Comparison of ENCODE assay signal across 9 mouse cellular contexts in the genomic region with DNA sequence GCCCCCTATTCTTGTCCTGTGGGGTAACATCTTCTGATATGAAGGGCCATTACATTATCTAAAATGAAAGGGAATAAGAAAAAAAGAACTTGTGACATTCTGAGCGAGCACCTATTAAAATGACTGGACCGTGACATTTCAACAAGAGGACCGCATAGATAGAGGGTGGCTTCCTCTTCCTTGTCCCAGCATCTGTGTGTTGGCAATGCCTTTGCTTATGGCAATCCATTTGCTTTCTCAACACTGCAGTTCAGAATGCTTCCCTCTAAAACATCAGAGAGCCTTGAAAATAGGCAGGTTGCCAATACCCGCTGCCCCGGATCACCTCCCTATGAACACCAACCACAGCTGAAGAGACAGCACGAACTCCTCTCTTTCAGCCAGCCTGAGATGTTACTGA. TPM values are rescaled to one million over a fixed set of nuclear protein-coding genes. Genes with fewer than 3 reads are reported as not detected.
DNase-seq lines count a peak whose midpoint lies in the region; ATAC-seq and TF ChIP-seq lines count a peak whose summit lies in the region.
"Had no signal": no experiment of that assay in that cellular context is flagged by ENCODE, and none has a peak within 500 bp of the region (broad histone marks: within the 10 kb centered on the region; RNA-seq: fewer than 3 reads in every experiment).

No protein-coding gene starts in this region.

- DNase-seq in adrenal gland, postnatal 10 days: peak; percentile 59
- no peak for DNase-seq in adrenal gland, postnatal 25 days
- peak; percentile 32 for DNase-seq in CH12.LX (ENCODE audit: extremely low read depth)
- no peak for DNase-seq in forebrain, embryonic 10.5 days (ENCODE audit: extremely low spot score, low spot score)
- peak; percentile 45 for DNase-seq in kidney, postnatal 10 days
- no peak for DNase-seq in midbrain, embryonic 11.5 days (ENCODE audit: low spot score, missing footprints)
- no peak for DNase-seq in urinary bladder, postnatal 36 days (ENCODE audit: low spot score in 2 of 2)
- no peak for DNase-seq in natural killer cell, adult 2 months (ENCODE audit: low spot score in 2 of 2)

- peaks cover 11% of the 10 kb centered on the region for H3K27me3 ChIP-seq in CH12.LX (replicated peaks)
- H3K27me3 ChIP-seq in forebrain, embryonic 10.5 days (ENCODE audit: poor library complexity, severe bottlenecking): peaks cover 86% of the 10 kb centered on the region
- peaks cover 24% of the 10 kb centered on the region for H3K27me3 ChIP-seq in midbrain, embryonic 11.5 days (ENCODE audit: control insufficient read depth, insufficient read depth, low read length)

- H3K4me2 ChIP-seq in CH12.LX (ENCODE audit: insufficient read depth, low read depth, poor library complexity, severe bottlenecking): peak overlapping the region; percentile 78
- H3K4me2 ChIP-seq in midbrain, embryonic 11.5 days: peak overlapping the region; percentile 98

- no peak for TF ChIP-seq RAD21 in CH12.LX (IDR thresholded peaks at IDR 0.05; ENCODE audit: low read depth, low read length)

- no peak for TF ChIP-seq EP300 in CH12.LX (IDR thresholded peaks at IDR 0.05; ENCODE audit: low read length)

- peaks cover 0 to 8% of the 10 kb centered on the region in 2 experiments for H3K36me3 ChIP-seq in CH12.LX (replicated peaks in 1 of 2; ENCODE audit: control insufficient read depth in 1 of 2, insufficient read depth in 1 of 2, low read length in 1 of 2)
- no peaks in the 10 kb centered on the region for H3K36me3 ChIP-seq in forebrain, embryonic 10.5 days (replicated peaks)
- H3K36me3 ChIP-seq in midbrain, embryonic 11.5 days (ENCODE audit: control insufficient read depth, insufficient read depth, low read length): no peaks in the 10 kb centered on the region

- no peak for TF ChIP-seq CTCF in CH12.LX (conservative IDR thresholded peaks at IDR 0.05 in 1 of 2, IDR thresholded peaks at IDR 0.05 in 1 of 2; ENCODE audit: low read depth in 2 of 2, low read length in 2 of 2)

- ATAC-seq in midbrain, embryonic 11.5 days (ENCODE audit: low FRiP score): no peak

- peak overlapping the region; percentile 99 for H3K9ac ChIP-seq in CH12.LX (ENCODE audit: insufficient read depth, low read depth)
- H3K9ac ChIP-seq in midbrain, embryonic 11.5 days (ENCODE audit: low read length): no peak overlapping the region

- in situ Hi-C loops in CH12.LX (cut with MboI; ENCODE audit: low pct_ligation_motif_present, low pct_unique_long_range_greater_than_20kb, low sequenced_read_pairs): no loop called here

- H3K4me3 ChIP-seq in CH12.LX (replicated peaks in 1 of 3; ENCODE audit: low read depth in 2 of 3, low read length in 2 of 3, poor library complexity in 1 of 3): peak overlapping the region; percentile 69 to 97 (median 87)
- H3K4me3 ChIP-seq in forebrain, embryonic 10.5 days: peak overlapping the region; percentile 92
- H3K4me3 ChIP-seq in midbrain, embryonic 11.5 days (ENCODE audit: low read depth, low read length): peak overlapping the region; percentile 83

- H3K27ac ChIP-seq in CH12.LX (ENCODE audit: insufficient read depth, low read depth): no peak overlapping the region
- no peak overlapping the region for H3K27ac ChIP-seq in forebrain, embryonic 10.5 days
- no peak overlapping the region for H3K27ac ChIP-seq in midbrain, embryonic 11.5 days (ENCODE audit: low read depth, low read length)

- dilution Hi-C loops in CH12.LX (cut with MboI; ENCODE audit: extremely low pct_ligation_motif_present, extremely low pct_unique_long_range_greater_than_20kb, low sequenced_read_pairs): no loop called here

- peaks cover 10% of the 10 kb centered on the region for H3K79me2 ChIP-seq in CH12.LX (replicated peaks; ENCODE audit: control insufficient read depth, extremely low read depth, insufficient read depth, poor library complexity, severe bottlenecking)

- H3K9me3 ChIP-seq in CH12.LX (replicated peaks; ENCODE audit: low read length): no peaks in the 10 kb centered on the region
- H3K9me3 ChIP-seq in forebrain, embryonic 10.5 days: no peaks in the 10 kb centered on the region
- no peaks in the 10 kb centered on the region for H3K9me3 ChIP-seq in midbrain, embryonic 11.5 days (ENCODE audit: control insufficient read depth, low read length)

- WGBS in forebrain, embryonic 10.5 days: 68% methylated on average over 6 of the region's 6 CpGs
- WGBS in midbrain, embryonic 11.5 days: 69% methylated on average over 6 of the region's 6 CpGs

- TF ChIP-seq POLR2A in CH12.LX (IDR thresholded peaks at IDR 0.05; ENCODE audit: low read depth, low read length): no peak

- peaks cover 5 to 62% of the 10 kb centered on the region in 2 experiments for H3K4me1 ChIP-seq in CH12.LX (ENCODE audit: control insufficient read depth in 1 of 2, insufficient read depth in 2 of 2)
- H3K4me1 ChIP-seq in forebrain, embryonic 10.5 days: peaks cover 68% of the 10 kb centered on the region
- H3K4me1 ChIP-seq in midbrain, embryonic 11.5 days (ENCODE audit: control insufficient read depth, insufficient read depth, low read length): peaks cover 29% of the 10 kb centered on the region

TF ChIP-seq in CH12.LX, 34 proteins besides CTCF, POLR2A, EP300 and RAD21:
- no peak for TF ChIP-seq POLR2AphosphoS2 (IDR thresholded peaks at IDR 0.05; ENCODE audit: low read depth, low read length)
- no peak for TF ChIP-seq SIN3A (IDR thresholded peaks at IDR 0.05; ENCODE audit: low read length)
- TF ChIP-seq HCFC1 (IDR thresholded peaks at IDR 0.05; ENCODE audit: low read depth, low read length): no peak
- no peak for TF ChIP-seq JUN (IDR thresholded peaks at IDR 0.05; ENCODE audit: insufficient read depth, low read depth, low read length)
- no peak for TF ChIP-seq PAX5 (IDR thresholded peaks at IDR 0.05; ENCODE audit: low read length)
- TF ChIP-seq NRF1 (IDR thresholded peaks at IDR 0.05; ENCODE audit: low read depth, low read length): no peak
- no peak for TF ChIP-seq ETS1 (conservative IDR thresholded peaks at IDR 0.05; ENCODE audit: low read depth, low read length)
- TF ChIP-seq E2F4 (IDR thresholded peaks at IDR 0.05; ENCODE audit: insufficient replicate concordance, low read depth, low read length): no peak
- TF ChIP-seq IRF4 (IDR thresholded peaks at IDR 0.05; ENCODE audit: low read depth, low read length): no peak
- no peak for TF ChIP-seq SMC3 (IDR thresholded peaks at IDR 0.05; ENCODE audit: low read depth, low read length)
- TF ChIP-seq CHD1 (IDR thresholded peaks at IDR 0.05; ENCODE audit: low read depth, low read length): no peak
- no peak for TF ChIP-seq TCF12 (IDR thresholded peaks at IDR 0.05; ENCODE audit: low read depth, low read length)
- no peak for TF ChIP-seq NELFE (IDR thresholded peaks at IDR 0.05; ENCODE audit: low read depth, low read length)
- no peak for TF ChIP-seq UBTF (IDR thresholded peaks at IDR 0.05; ENCODE audit: low read depth, low read length)
- no peak for TF ChIP-seq USF1 (IDR thresholded peaks at IDR 0.05; ENCODE audit: low read depth, low read length)
- TF ChIP-seq ZKSCAN1 (IDR thresholded peaks at IDR 0.05; ENCODE audit: borderline replicate concordance, low read depth, low read length): no peak
- TF ChIP-seq USF2 (conservative IDR thresholded peaks at IDR 0.05; ENCODE audit: low read depth, low read length): no peak
- TF ChIP-seq ZC3H11A (IDR thresholded peaks at IDR 0.05; ENCODE audit: low read depth, low read length): no peak
- TF ChIP-seq CHD2 (IDR thresholded peaks at IDR 0.05; ENCODE audit: low read length): no peak
- no peak for TF ChIP-seq ZMIZ1 (IDR thresholded peaks at IDR 0.05; ENCODE audit: low read depth, low read length)

RNA-seq across cellular contexts. Expression of a gene that starts 3.6 kb away (rescaled TPM):
- total RNA-seq in adrenal gland, postnatal 10 days (2021): 10 to 100 TPM; 29.5 to 38.3 TPM
- 30.8 and 42.1 TPM in 2 replicates for total RNA-seq in adrenal gland, postnatal 25 days (2021)
- total RNA-seq in CH12.LX (2012; rRNA removed): 29.0 and 33.5 TPM in 2 replicates
- 34.1 and 37.2 TPM in 2 replicates for total RNA-seq in CH12.LX (2014; rRNA removed)
- polyA plus RNA-seq in CH12.LX (2012; ENCODE audit: insufficient read length, low read depth): 41.8 and 51.7 TPM in 2 replicates
- polyA plus RNA-seq in forebrain, embryonic 10.5 days (2016; fragmentation: Nextera tagmentation; extraction: Ambion mirVana): 8.9 and 9.7 TPM in 2 replicates
- 10.0 and 11.1 TPM in 2 replicates for polyA plus RNA-seq in midbrain, embryonic 11.5 days (2014; fragmentation: Nextera tagmentation; extraction: Ambion mirVana)

RNA-seq across cellular contexts. Expression of a gene that starts 44.0 kb away (rescaled TPM):
- total RNA-seq in adrenal gland, postnatal 10 days (2021): not detected
- total RNA-seq in adrenal gland, postnatal 25 days (2021): not detected in 2 replicates
- total RNA-seq in CH12.LX (2012; rRNA removed) (not detected in 2 replicates), CH12.LX (2014; rRNA removed) (not detected in 2 replicates)
- 0.23 TPM in 1 of 2 replicates, not detected in the other for polyA plus RNA-seq in CH12.LX (2012; ENCODE audit: insufficient read length, low read depth)
- polyA plus RNA-seq in forebrain, embryonic 10.5 days (2016; fragmentation: Nextera tagmentation; extraction: Ambion mirVana): not detected in 2 replicates
- 0.07 TPM in 1 of 2 replicates, not detected in the other for polyA plus RNA-seq in midbrain, embryonic 11.5 days (2014; fragmentation: Nextera tagmentation; extraction: Ambion mirVana)
- polyA plus RNA-seq: C2C12 had no signal

Comparison
In these comparisons a context has a peak if more than half of its experiments do, and no peak if none do; other contexts are left out.
1. DNase-seq: peak in adrenal gland, postnatal 10 days (single experiment), CH12.LX (single experiment) and kidney, postnatal 10 days (single experiment); none in adrenal gland, postnatal 25 days (single experiment), forebrain, embryonic 10.5 days (single experiment), midbrain, embryonic 11.5 days (single experiment), urinary bladder, postnatal 36 days (0 of 2) and natural killer cell, adult 2 months (0 of 2).
2. Peak in every context shown above with its lines, with median percentiles within 50 percentile points of each other: H3K4me3 ChIP-seq.